Mouse (Mus musculus) intestine, postnatal 0 days (tissue): ENCODE measurements at regions not wholly inside any gene's neighbourhood (a gene's known extent, or its start where the extent isn't known, plus 50 kb on each side); places are given as distances from the start of the nearest gene placed in this dataset.

Experiments used
- ATAC-seq: fragments of 200-750 bp; cut with Nextera tagmentation; 2 replicates; pipeline ENCODE4 v1.8.0; 2017; ENCODE audit warnings: mild to moderate bottlenecking, moderate TSS enrichment, moderate library complexity
- H3K27ac ChIP-seq: fragments of 300-500 bp; sonication (generic); 2 replicates; pipeline ENCODE4 v1.5.1; 2014; ENCODE audit warnings: mild to moderate bottlenecking, low read depth, low read length, moderate library complexity
- H3K27me3 ChIP-seq: fragments of 300-500 bp; sonication (generic); replicated peaks from 2 replicates; pipeline ENCODE4 v1.6.1; 2014; ENCODE audit warnings: low read length, mixed read lengths; ENCODE audit not compliant: control insufficient read depth, insufficient read depth
- H3K36me3 ChIP-seq: fragments of 300-500 bp; sonication (generic); 2 replicates; pipeline ENCODE4 v1.6.1; 2014; ENCODE audit warnings: mild to moderate bottlenecking, moderate library complexity; ENCODE audit not compliant: control insufficient read depth, insufficient read depth
- H3K4me1 ChIP-seq: fragments of 300-500 bp; sonication (generic); replicated peaks from 2 replicates; pipeline ENCODE4 v1.6.1; 2014; ENCODE audit warnings: antibody characterized with exemption, low read length, mixed read lengths; ENCODE audit not compliant: control insufficient read depth, insufficient read depth
- H3K4me2 ChIP-seq: fragments of 300-500 bp; sonication (generic); replicated peaks from 2 replicates; pipeline ENCODE4 v1.6.1; 2014; ENCODE audit warnings: low read depth, mild to moderate bottlenecking, moderate library complexity
- H3K4me3 ChIP-seq: fragments of 300-500 bp; sonication (generic); 2 replicates; pipeline ENCODE4 v1.5.1; 2014; ENCODE audit warnings: low read depth, low read length
- H3K9ac ChIP-seq: fragments of 300-500 bp; sonication (generic); 2 replicates; pipeline ENCODE4 v1.6.1; 2014; ENCODE audit warnings: mild to moderate bottlenecking, low read depth, low read length
- H3K9me3 ChIP-seq: fragments of 300-500 bp; sonication (generic); 2 replicates; pipeline ENCODE4 v1.6.1; 2016; ENCODE audit warnings: mixed run types; ENCODE audit not compliant: control insufficient read depth
- CTCF ChIP-seq: sonication (generic); IDR thresholded peaks from 2 replicates; pipeline ENCODE4 v1.5.1; 2016; ENCODE audit warnings: low read depth, mild to moderate bottlenecking, control low read depth, antibody characterized with exemption, moderate library complexity
- WGBS: fragments of 180-500 bp; shearing (Covaris S2); extraction: QIAGEN DNeasy Blood & Tissue Kit; methylation state at CpG from one replicate; pipeline ENCODE4 v1.1.7; 2014; 5-methylcytosine and 5-hydroxymethylcytosine counted together

DNA sequence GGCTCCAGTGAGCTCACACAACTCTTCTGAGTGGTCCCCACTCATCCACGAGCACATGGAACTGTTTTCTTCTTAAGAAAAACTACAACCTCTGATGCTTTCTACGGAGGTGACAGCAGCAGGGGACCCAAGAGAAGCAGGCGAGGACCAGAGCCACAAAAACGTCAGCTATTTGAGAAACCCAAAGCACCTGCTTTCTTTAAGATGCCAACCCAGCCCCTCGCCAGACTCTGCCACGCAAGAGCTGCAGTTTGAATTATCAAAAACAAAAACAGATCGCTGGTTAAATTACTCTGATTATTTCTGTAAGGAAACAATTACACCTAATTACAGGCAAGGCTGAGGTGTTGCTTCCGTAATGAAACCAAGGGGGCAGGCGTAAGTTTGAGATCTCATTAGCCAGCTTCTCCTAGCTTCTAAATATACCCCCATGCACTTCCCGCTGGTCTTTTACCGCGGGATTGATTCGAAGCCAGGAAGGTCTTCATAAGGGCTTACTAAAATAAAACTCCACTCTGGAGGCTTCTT, 614.1 kb downstream of the Pdcd6ip start:
- H3K9ac ChIP-seq, result no peak overlapping the region
- TF ChIP-seq CTCF, result no peak
- no peak overlapping the region for H3K4me2 ChIP-seq
- WGBS, result 77% methylated on average over 13 of the region's 13 CpGs
- no peaks in the 10 kb centered on the region for H3K4me1 ChIP-seq
- H3K27ac ChIP-seq, result no peak overlapping the region
- ATAC-seq, result no peak
- no peaks in the 10 kb centered on the region for H3K9me3 ChIP-seq
- no peaks in the 10 kb centered on the region for H3K27me3 ChIP-seq
- H3K4me3 ChIP-seq, result no peak overlapping the region
- no peaks in the 10 kb centered on the region for H3K36me3 ChIP-seq

DNA sequence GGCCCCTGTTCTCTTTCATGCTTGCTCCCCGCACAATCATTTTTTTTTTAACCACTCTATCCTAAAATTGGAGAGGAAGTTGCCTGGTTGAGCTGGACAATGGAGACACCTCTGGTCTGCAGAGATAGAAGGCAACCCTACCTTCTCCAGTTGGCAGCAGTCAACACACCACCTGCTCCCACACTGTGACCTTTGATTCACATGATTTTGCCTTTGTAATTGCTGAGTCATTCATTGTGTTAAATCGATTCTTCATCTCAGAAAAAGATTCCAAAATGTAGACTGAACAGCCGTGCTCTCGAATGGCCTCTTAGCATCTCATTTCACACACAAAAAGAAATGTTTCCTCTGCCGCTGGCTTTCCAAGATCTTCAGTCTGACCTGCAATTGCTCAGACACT, 616.2 kb downstream of the Pdcd6ip start:
- Histone ChIP-seq H3K4me1 (no peaks in the 10 kb centered on the region), H3K9ac (no peak overlapping the region), H3K27me3 (no peaks in the 10 kb centered on the region), H3K4me2 (no peak overlapping the region), H3K36me3 (no peaks in the 10 kb centered on the region), H3K27ac (no peak overlapping the region), H3K9me3 (no peaks in the 10 kb centered on the region), H3K4me3 (no peak overlapping the region)
- TF ChIP-seq CTCF, result no peak
- ATAC-seq, result no peak
- WGBS, result 85% methylated on average over 5 of the region's 5 CpGs

- 80% methylated on average over 10 of the region's 10 CpGs for WGBS
These were observed 620.3 kb downstream of the Pdcd6ip start for GRCm38 (mm10) chr9:113087786-113088185.

DNA sequence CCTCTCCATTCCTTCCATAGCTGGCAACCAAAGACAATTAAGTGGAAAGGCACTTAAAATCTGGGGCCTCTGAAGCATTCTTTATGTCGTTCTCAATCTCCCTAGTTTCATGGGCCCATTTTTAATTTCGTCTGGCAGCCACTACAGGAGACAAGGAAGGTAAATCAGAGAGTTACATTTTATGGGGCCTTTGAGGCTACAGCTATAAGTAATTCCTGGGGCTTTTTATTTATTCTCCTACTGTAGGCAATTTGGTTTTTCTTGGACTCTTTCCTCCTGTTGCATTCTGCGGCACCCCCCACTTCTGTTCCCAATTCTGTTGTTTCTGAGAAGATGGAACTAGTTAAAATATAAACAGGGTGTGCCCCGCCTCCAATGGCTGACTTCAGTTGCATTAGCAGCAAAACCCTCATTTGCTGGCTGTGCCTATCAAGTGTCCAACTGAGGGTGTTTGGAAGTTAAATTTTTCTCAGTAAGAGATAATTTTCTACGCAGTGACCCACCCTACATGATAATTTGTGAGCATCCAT, 622.7 kb downstream of the Pdcd6ip start:
- H3K4me3 ChIP-seq, result no peak overlapping the region
- no peak overlapping the region for H3K4me2 ChIP-seq
- H3K9me3 ChIP-seq, result no peaks in the 10 kb centered on the region
- no peaks in the 10 kb centered on the region for H3K27me3 ChIP-seq
- no peak overlapping the region for H3K9ac ChIP-seq
- no peak for TF ChIP-seq CTCF
- H3K36me3 ChIP-seq, result no peaks in the 10 kb centered on the region
- 69% methylated on average over 5 of the region's 5 CpGs for WGBS
- no peak for ATAC-seq
- no peak overlapping the region for H3K27ac ChIP-seq
- H3K4me1 ChIP-seq, result no peaks in the 10 kb centered on the region

More at GRCm38 (mm10) chr9:113087786-113088185, 620.3 kb downstream of the Pdcd6ip start:
- H3K9me3 ChIP-seq, result no peaks in the 10 kb centered on the region
- no peak for TF ChIP-seq CTCF
- no peak for ATAC-seq
- H3K36me3 ChIP-seq, result no peaks in the 10 kb centered on the region
- H3K27ac ChIP-seq, result no peak overlapping the region
- no peak overlapping the region for H3K4me2 ChIP-seq
- no peak overlapping the region for H3K9ac ChIP-seq
- no peaks in the 10 kb centered on the region for H3K4me1 ChIP-seq
- H3K27me3 ChIP-seq, result no peaks in the 10 kb centered on the region
- H3K4me3 ChIP-seq, result no peak overlapping the region

DNA sequence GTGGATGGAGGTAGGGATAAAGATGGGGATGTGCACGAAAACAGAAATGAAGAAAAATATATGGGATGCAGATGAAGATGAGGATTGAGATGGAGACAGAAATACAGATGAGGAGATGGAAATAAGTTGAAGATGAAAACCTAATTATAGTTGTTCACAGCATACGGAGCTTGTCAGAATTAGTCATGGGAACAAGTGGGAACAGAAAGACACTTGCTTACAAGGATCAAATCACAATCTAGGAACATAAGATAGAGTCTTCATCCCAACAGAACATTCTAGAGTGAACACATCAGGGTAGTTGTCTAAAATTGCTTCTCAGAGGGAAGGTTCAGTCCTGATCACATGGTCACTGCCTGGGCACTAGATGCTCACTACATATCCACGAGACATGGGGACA, 633.2 kb downstream of the Pdcd6ip start:
- Histone ChIP-seq H3K4me1 (no peaks in the 10 kb centered on the region), H3K27ac (no peak overlapping the region), H3K9me3 (no peaks in the 10 kb centered on the region), H3K4me3 (no peak overlapping the region), H3K4me2 (no peak overlapping the region), H3K9ac (no peak overlapping the region), H3K36me3 (no peaks in the 10 kb centered on the region), H3K27me3 (no peaks in the 10 kb centered on the region)
- no peak for ATAC-seq
- WGBS, result 69% methylated on average over 3 of the region's 3 CpGs
- TF ChIP-seq CTCF, result no peak

- no peak for TF ChIP-seq CTCF
- 75% methylated on average over 11 of the region's 11 CpGs for WGBS
These were observed 650.6 kb downstream of the Pdcd6ip start for GRCm38 (mm10) chr9:113057415-113057814.

More at GRCm38 (mm10) chr9:113057415-113057814, 650.6 kb downstream of the Pdcd6ip start:
- no peak for ATAC-seq
- no peaks in the 10 kb centered on the region for H3K4me1 ChIP-seq
- H3K9me3 ChIP-seq, result no peaks in the 10 kb centered on the region
- H3K27ac ChIP-seq, result no peak overlapping the region
- no peak overlapping the region for H3K4me2 ChIP-seq
- no peaks in the 10 kb centered on the region for H3K27me3 ChIP-seq
- H3K9ac ChIP-seq, result no peak overlapping the region
- no peak overlapping the region for H3K4me3 ChIP-seq
- H3K36me3 ChIP-seq, result no peaks in the 10 kb centered on the region
